ENCODE assay signal across 24 mouse cellular contexts in genomic region chr1:190438789-190439188, GRCm38 (mm10).
DNase-seq lines count a peak whose midpoint lies in the region; ATAC-seq and TF ChIP-seq lines count a peak whose summit lies in the region.
"Had no signal": no experiment of that assay in that cellular context is flagged by ENCODE, and none has a peak within 500 bp of the region (broad histone marks: within the 10 kb centered on the region; RNA-seq: fewer than 3 reads in every experiment).

No protein-coding gene starts in this region.

- 62% methylated on average over 2 of the region's 2 CpGs for WGBS in kidney, adult 2 months
- 78% methylated on average over 2 of the region's 2 CpGs for WGBS in kidney, embryonic 15.5 days
- 69% methylated on average over 2 of the region's 2 CpGs for WGBS in liver, adult 2 months
- 51% methylated on average over 2 of the region's 2 CpGs for WGBS in liver, embryonic 11.5 days
- 73% methylated on average over 2 of the region's 2 CpGs for WGBS in hindbrain, embryonic 16.5 days

- H3K9ac ChIP-seq in kidney, embryonic 15.5 days = no peak overlapping the region
- H3K9ac ChIP-seq in liver, adult 2 months (ENCODE audit: low read depth, low read length) = no peak overlapping the region
- no peak overlapping the region for H3K9ac ChIP-seq in liver, embryonic 11.5 days (ENCODE audit: low read depth, low read length)
- no peak overlapping the region for H3K9ac ChIP-seq in hindbrain, embryonic 16.5 days (ENCODE audit: low read depth, low read length)
- H3K9ac ChIP-seq: embryonic facial prominence, embryonic 13.5 days; intestine, embryonic 15.5 days; limb, embryonic 15.5 days; liver, embryonic 15.5 days; lung, embryonic 14.5 days had no signal

- H3K4me3 ChIP-seq in kidney, adult 2 months (ENCODE audit: insufficient read depth, low read depth, low read length) = no peak overlapping the region
- H3K4me3 ChIP-seq in kidney, embryonic 15.5 days (replicated peaks) = no peak overlapping the region
- no peak overlapping the region for H3K4me3 ChIP-seq in liver, adult 2 months (ENCODE audit: insufficient read depth, low read depth, low read length)
- no peak overlapping the region for H3K4me3 ChIP-seq in liver, embryonic 11.5 days (ENCODE audit: low read depth, low read length)
- no peak overlapping the region for H3K4me3 ChIP-seq in hindbrain, embryonic 16.5 days (ENCODE audit: low read length)
- H3K4me3 ChIP-seq: embryonic facial prominence, embryonic 13.5 days; erythroblast, embryonic 14.5 days; intestine, embryonic 15.5 days; limb, embryonic 10.5 days; limb, embryonic 15.5 days; liver, embryonic 15.5 days had no signal

- no peak overlapping the region for H3K27ac ChIP-seq in kidney, adult 2 months (ENCODE audit: insufficient read depth, low read depth, low read length)
- no peak overlapping the region for H3K27ac ChIP-seq in kidney, embryonic 15.5 days
- 0 out of 2 replicates have a peak overlapping the region, but pooled peaks have one; percentile 21 for H3K27ac ChIP-seq in liver, adult 2 months (replicated peaks; ENCODE audit: insufficient read depth, low read depth, low read length)
- H3K27ac ChIP-seq in liver, embryonic 11.5 days (ENCODE audit: low read depth, low read length) = no peak overlapping the region
- H3K27ac ChIP-seq in hindbrain, embryonic 16.5 days (ENCODE audit: low read depth, low read length) = no peak overlapping the region
- H3K27ac ChIP-seq: embryonic facial prominence, embryonic 13.5 days; hindbrain, postnatal 0 days; intestine, embryonic 15.5 days; limb, embryonic 10.5 days; limb, embryonic 15.5 days; liver, embryonic 15.5 days had no signal

- ATAC-seq in kidney, embryonic 15.5 days (replicated peaks; ENCODE audit: low FRiP score) = no peak
- no peak for ATAC-seq in liver, embryonic 11.5 days (replicated peaks; ENCODE audit: low FRiP score)
- no peak for ATAC-seq in hindbrain, embryonic 16.5 days
- ATAC-seq: CD4-positive, CD25-positive, alpha-beta regulatory T cell, adult 4 months; forebrain, embryonic 16.5 days; hindbrain, postnatal 0 days; intestine, embryonic 15.5 days had no signal

- TF ChIP-seq CTCF in kidney, adult 2 months (conservative IDR thresholded peaks at IDR 0.05; ENCODE audit: insufficient read depth, insufficient read length, low read depth, low read length) = no peak
- no peak for TF ChIP-seq CTCF in liver, adult 2 months (IDR thresholded peaks at IDR 0.05; ENCODE audit: low read depth, low read length)

- H3K36me3 ChIP-seq in kidney, adult 2 months (ENCODE audit: control insufficient read depth, insufficient read depth, low read length) = no peaks in the 10 kb centered on the region
- no peaks in the 10 kb centered on the region for H3K36me3 ChIP-seq in kidney, embryonic 15.5 days
- no peaks in the 10 kb centered on the region for H3K36me3 ChIP-seq in liver, adult 2 months (ENCODE audit: control insufficient read depth, insufficient read depth, low read length)
- H3K36me3 ChIP-seq in liver, embryonic 11.5 days (ENCODE audit: control insufficient read depth, insufficient read depth, low read length) = no peaks in the 10 kb centered on the region
- no peaks in the 10 kb centered on the region for H3K36me3 ChIP-seq in hindbrain, embryonic 16.5 days (ENCODE audit: control insufficient read depth, insufficient read depth, low read length)
- H3K36me3 ChIP-seq: embryonic facial prominence, embryonic 13.5 days; intestine, embryonic 15.5 days; limb, embryonic 10.5 days; limb, embryonic 15.5 days; liver, embryonic 15.5 days had no signal

- H3K9me3 ChIP-seq in kidney, embryonic 15.5 days (replicated peaks) = no peaks in the 10 kb centered on the region
- H3K9me3 ChIP-seq in liver, embryonic 11.5 days (ENCODE audit: control insufficient read depth, low read length) = no peaks in the 10 kb centered on the region
- no peaks in the 10 kb centered on the region for H3K9me3 ChIP-seq in hindbrain, embryonic 16.5 days (ENCODE audit: control insufficient read depth, low read length)
- H3K9me3 ChIP-seq: embryonic facial prominence, embryonic 13.5 days; intestine, embryonic 15.5 days; limb, embryonic 10.5 days; limb, embryonic 15.5 days; liver, embryonic 15.5 days had no signal

- no peaks in the 10 kb centered on the region for H3K4me1 ChIP-seq in kidney, adult 2 months (ENCODE audit: control insufficient read depth, insufficient read depth, low read length)
- no peaks in the 10 kb centered on the region for H3K4me1 ChIP-seq in kidney, embryonic 15.5 days
- no peaks in the 10 kb centered on the region for H3K4me1 ChIP-seq in liver, adult 2 months (ENCODE audit: control insufficient read depth, insufficient read depth, low read length)
- no peaks in the 10 kb centered on the region for H3K4me1 ChIP-seq in liver, embryonic 11.5 days (replicated peaks; ENCODE audit: control insufficient read depth, insufficient read depth, low read length)
- H3K4me1 ChIP-seq in hindbrain, embryonic 16.5 days (ENCODE audit: control insufficient read depth, insufficient read depth, low read depth, low read length) = no peaks in the 10 kb centered on the region
- H3K4me1 ChIP-seq: embryonic facial prominence, embryonic 13.5 days; intestine, embryonic 15.5 days; limb, embryonic 10.5 days; limb, embryonic 15.5 days; liver, embryonic 15.5 days had no signal

- H3K4me2 ChIP-seq in kidney, embryonic 15.5 days = no peak overlapping the region
- H3K4me2 ChIP-seq in liver, embryonic 11.5 days = no peak overlapping the region
- H3K4me2 ChIP-seq in hindbrain, embryonic 16.5 days (ENCODE audit: low read length) = no peak overlapping the region
- H3K4me2 ChIP-seq: embryonic facial prominence, embryonic 13.5 days; intestine, embryonic 15.5 days; limb, embryonic 15.5 days; liver, embryonic 15.5 days; lung, embryonic 14.5 days had no signal

- H3K27me3 ChIP-seq in kidney, adult 2 months (replicated peaks; ENCODE audit: control insufficient read depth, insufficient read depth, low read length) = no peaks in the 10 kb centered on the region
- 0 out of 2 replicates have a peak, but pooled peaks cover 7% of the 10 kb centered on the region for H3K27me3 ChIP-seq in kidney, embryonic 15.5 days
- H3K27me3 ChIP-seq in liver, adult 2 months (ENCODE audit: control insufficient read depth, insufficient read depth, low read length) = no peaks in the 10 kb centered on the region
- no peaks in the 10 kb centered on the region for H3K27me3 ChIP-seq in liver, embryonic 11.5 days (replicated peaks; ENCODE audit: control insufficient read depth, insufficient read depth, low read length)
- no peaks in the 10 kb centered on the region for H3K27me3 ChIP-seq in hindbrain, embryonic 16.5 days (replicated peaks; ENCODE audit: control insufficient read depth, insufficient read depth, low read length)
- H3K27me3 ChIP-seq: embryonic facial prominence, embryonic 13.5 days; intestine, embryonic 15.5 days; liver, embryonic 15.5 days had no signal

- DNase-seq in kidney, adult 2 months = peak; percentile 36
- DNase-seq in liver, adult 2 months (ENCODE audit: extremely low read depth, low read depth, low spot score) = peak; percentile 7
- no peak for DNase-seq in liver, embryonic 11.5 days (ENCODE audit: low spot score)
- DNase-seq in adrenal gland, adult (ENCODE audit: inconsistent age in 2 of 2, low spot score in 1 of 2) = peak; percentile 81 to 91
- peak; percentile 59 for DNase-seq in adrenal gland, postnatal 14 days
- DNase-seq in layer of hippocampus, postnatal 10 days (ENCODE audit: low spot score in 2 of 2) = no peak
- DNase-seq: cerebellum, adult 18-20 months; cerebellum, postnatal 10 days; heart, postnatal 14 days; lung, embryonic 14.5 days; lung, postnatal 14 days; midbrain, embryonic 14.5 days; right cerebral cortex, postnatal 4 days had no signal

- no peak for TF ChIP-seq POLR2A in kidney, adult 2 months (IDR thresholded peaks at IDR 0.05; ENCODE audit: low read depth, low read length)
- no peak for TF ChIP-seq POLR2A in liver, adult 2 months (IDR thresholded peaks at IDR 0.05; ENCODE audit: extremely low read depth, insufficient read depth, low read length)

- H3K79me2 ChIP-seq in liver, adult 2 months (ENCODE audit: control insufficient read depth, insufficient read depth, low read length) = no peaks in the 10 kb centered on the region

Comparison
In these comparisons a context has a peak if more than half of its experiments do, and no peak if none do; other contexts are left out.
1. DNase-seq: peak in kidney, adult 2 months (single experiment), liver, adult 2 months (single experiment), adrenal gland, adult (2 of 2) and adrenal gland, postnatal 14 days (single experiment); none in liver, embryonic 11.5 days (single experiment) and layer of hippocampus, postnatal 10 days (0 of 2).